Mouse (Mus musculus) skeletal muscle tissue, adult 2 months (tissue): ENCODE results near the gene Slc22a7.

Experiments
- DNase-seq: peaks from one replicate; pipeline ENCODE4 v3.0.0-alpha.2; 2012; ENCODE audit warnings: low read depth, low spot score

Slc22a7 gene

GRCm38 (mm10) chr17:46436672-46437366 lies 1.4 kb downstream of the Slc22a7 start:
- peak; percentile 64 for DNase-seq

- DNase-seq, result no peak
Measured at GRCm38 (mm10) chr17:46433627-46434026, 4.6 kb downstream of the Slc22a7 start.

GRCm38 (mm10) chr17:46428761-46429414 lies 9.4 kb downstream of the Slc22a7 start, which contains the start of gene Crip3:
Gene Crip3, plus strand, starts transcription at chr17:46428926.
- no peak for DNase-seq

- DNase-seq, result no peak
Measured at GRCm38 (mm10) chr17:46426496-46426895, 11.8 kb downstream of the Slc22a7 start.

- DNase-seq, result no peak
Measured at GRCm38 (mm10) chr17:46419717-46420116, 18.5 kb downstream of the Slc22a7 start.

- no peak for DNase-seq
Measured at GRCm38 (mm10) chr17:46418628-46419027, 19.6 kb downstream of the Slc22a7 start.

GRCm38 (mm10) chr17:46408478-46408877 lies 29.8 kb downstream of the Slc22a7 start:
- DNase-seq, result no peak

- no peak for DNase-seq
Measured at GRCm38 (mm10) chr17:46394631-46395030, 43.6 kb downstream of the Slc22a7 start.

- DNase-seq, result no peak
Measured at GRCm38 (mm10) chr17:46393012-46393411, 45.2 kb downstream of the Slc22a7 start.

GRCm38 (mm10) chr17:46388200-46388599 lies 50.1 kb downstream of the Slc22a7 start:
- DNase-seq, result no peak

GRCm38 (mm10) chr17:46384061-46384801 lies 54.0 kb downstream of the Slc22a7 start:
- DNase-seq, result no peak

GRCm38 (mm10) chr17:46383294-46384060 lies 54.8 kb downstream of the Slc22a7 start, which contains the start of gene Zfp318:
Gene Zfp318, plus strand, starts transcription at chr17:46383731.
- DNase-seq, result peak; percentile 96
